Mouse (Mus musculus): ENCODE measurements around the gene Fbxo47.
"Not testable (repeated sequence)": the region's sequence is repeated elsewhere in the genome, so short reads cannot be mapped to it uniquely, and the experiment has no call there.

Fbxo47 gene

DNA sequence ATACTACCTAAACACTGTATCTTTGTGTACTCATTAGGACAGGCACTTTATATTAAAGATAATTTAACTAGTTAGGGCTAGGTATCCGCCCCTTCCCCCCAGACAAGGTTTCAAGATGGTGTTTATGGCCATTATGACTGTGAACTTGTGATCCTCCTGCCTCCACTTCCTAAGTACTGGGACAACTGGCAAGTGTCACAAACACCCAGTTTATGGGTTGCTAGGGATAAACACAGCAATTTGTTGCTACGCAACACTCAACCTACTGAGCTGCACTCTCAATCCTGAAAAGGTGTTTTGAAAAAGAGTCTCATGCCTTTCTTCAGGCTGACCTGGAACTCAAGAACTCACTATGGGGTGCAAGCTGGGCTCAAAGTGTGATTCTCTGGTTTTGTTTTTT lies 6.6 kb downstream of the Fbxo47 start:
- no peak for DNase-seq

GRCm38 (mm10) chr11:97874396-97874795 lies 9.6 kb downstream of the Fbxo47 start:
- DNase-seq: no peak

- DNase-seq: not testable (repeated sequence)
Measured at GRCm38 (mm10) chr11:97872378-97872777, 11.6 kb downstream of the Fbxo47 start.

- DNase-seq: no peak
Measured at GRCm38 (mm10) chr11:97867591-97867990, 16.4 kb downstream of the Fbxo47 start.

- DNase-seq: no peak
Measured at GRCm38 (mm10) chr11:97866091-97866888, 17.7 kb downstream of the Fbxo47 start.

GRCm38 (mm10) chr11:97865421-97865820 lies 18.5 kb downstream of the Fbxo47 start:
- no peak for DNase-seq

GRCm38 (mm10) chr11:97862148-97862547 lies 21.8 kb downstream of the Fbxo47 start:
- DNase-seq: no peak

DNA sequence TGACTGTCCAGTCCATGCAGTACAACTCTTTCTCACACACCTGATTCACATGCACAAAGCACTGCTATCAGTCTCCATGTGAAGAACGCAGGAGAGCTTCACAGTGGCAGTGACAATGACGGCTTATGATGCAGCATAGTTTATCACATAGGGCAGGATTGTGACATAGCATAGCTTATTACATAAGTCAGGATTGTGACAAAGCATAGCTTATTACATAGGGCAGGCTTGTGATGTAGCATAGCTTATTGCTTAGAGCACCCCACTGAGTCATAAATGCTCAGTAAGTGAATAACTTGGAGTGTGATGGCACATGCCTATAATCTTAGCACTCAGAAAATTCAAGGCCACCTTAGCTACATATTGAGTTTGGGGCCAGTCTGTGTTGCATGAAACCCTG lies 28.5 kb downstream of the Fbxo47 start:
- no peak for DNase-seq

- no peak for DNase-seq
Measured at GRCm38 (mm10) chr11:97851601-97852000, 32.4 kb downstream of the Fbxo47 start.

- DNase-seq: no peak
Measured at GRCm38 (mm10) chr11:97850367-97850766, 33.6 kb downstream of the Fbxo47 start.

DNA sequence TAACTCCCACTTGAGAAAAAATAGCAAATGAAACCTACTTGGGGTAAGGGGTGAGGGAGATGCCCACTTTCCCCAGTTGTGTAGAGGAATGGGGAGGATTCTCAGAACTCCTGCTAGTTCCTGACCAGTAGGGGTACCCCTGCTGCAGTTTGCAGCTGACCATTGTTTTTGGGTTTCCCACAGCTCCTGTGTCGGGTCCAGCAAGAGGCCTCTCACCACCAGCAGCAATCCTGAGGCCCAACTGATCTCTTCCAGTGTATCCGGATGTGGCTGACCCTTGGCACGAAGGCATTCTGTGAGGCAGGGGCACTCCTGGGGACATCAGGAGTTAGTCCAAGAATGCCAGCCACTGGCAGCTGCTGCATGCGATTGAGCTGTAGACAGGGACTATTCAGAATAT lies 42.0 kb downstream of the Fbxo47 start:
- DNase-seq: no peak

GRCm38 (mm10) chr11:97840991-97841661 lies 42.8 kb downstream of the Fbxo47 start:
- DNase-seq: peak; percentile 65 to 72

DNA sequence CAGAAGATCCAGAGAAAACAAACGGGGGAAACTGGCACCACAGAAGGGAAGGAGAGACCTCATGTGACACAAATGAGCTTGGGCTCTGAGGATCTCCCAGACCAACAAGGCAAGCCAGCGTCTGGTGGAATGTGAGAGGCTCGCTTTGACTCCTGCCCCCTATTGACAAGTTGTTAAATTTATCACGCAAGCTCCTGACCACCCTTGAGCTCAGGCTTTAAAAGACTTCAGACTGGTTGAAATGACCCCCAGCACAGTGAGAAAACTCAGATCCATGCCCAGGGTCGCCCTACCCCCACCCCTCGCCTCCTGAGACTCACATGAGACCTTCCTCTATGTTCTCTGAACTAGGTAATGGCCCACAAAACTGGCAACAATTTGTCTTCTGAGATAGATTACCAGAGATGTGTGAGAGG lies 43.4 kb downstream of the Fbxo47 start, which contains the start of gene B230217C12Rik:
Gene B230217C12Rik, plus strand, starts transcription at position 242 of the 416 bp plus-strand sequence.
- no peak for DNase-seq

DNA sequence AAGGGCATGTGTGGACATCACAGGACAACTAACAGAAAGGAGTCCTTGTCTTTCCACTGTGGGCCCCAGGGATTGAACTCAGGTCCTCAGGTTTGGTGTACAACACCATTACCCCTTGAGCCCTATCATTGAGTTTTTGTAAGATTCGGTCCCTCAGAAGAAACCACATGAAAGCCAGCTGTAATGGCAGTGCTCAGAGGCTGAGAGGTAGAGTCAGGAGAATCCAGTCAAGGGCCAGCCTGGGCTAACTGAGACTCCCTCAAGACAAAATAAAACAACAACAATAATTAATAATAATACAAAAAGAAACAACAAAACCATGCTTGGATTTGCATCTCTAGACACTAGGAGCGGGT lies 43.8 kb downstream of the Fbxo47 start:
- DNase-seq: no peak

GRCm38 (mm10) chr11:97839441-97840134 lies 44.4 kb downstream of the Fbxo47 start:
- no peak for DNase-seq

GRCm38 (mm10) chr11:97838779-97839440 lies 45.0 kb downstream of the Fbxo47 start:
- no peak for DNase-seq

- no peak for DNase-seq
Measured at GRCm38 (mm10) chr11:97837641-97838149, 46.3 kb downstream of the Fbxo47 start.

DNA sequence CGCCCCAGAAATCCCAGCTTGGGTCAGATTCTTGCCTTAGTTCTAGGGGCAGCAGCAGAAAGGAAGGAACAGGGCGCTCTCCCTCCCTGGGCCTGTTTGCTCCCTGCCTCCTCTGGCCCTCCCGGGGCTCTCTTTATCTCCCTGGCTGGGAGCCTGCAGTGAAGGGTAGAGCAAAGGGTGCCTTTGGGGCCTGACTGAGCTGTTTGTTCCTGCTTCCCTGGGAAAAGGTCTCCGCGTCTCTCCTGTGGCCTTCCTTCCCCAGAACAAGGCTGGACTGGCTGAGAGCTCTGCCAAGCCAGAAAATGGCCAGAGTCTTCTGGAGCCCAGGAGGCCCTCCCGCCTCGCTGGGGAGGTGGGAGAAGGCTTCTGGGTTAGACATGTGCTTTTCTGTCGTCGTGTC lies 46.9 kb downstream of the Fbxo47 start:
- not testable (repeated sequence) for DNase-seq

- peak; percentile 40 to 60 for DNase-seq
Measured at GRCm38 (mm10) chr11:97836541-97836940, 47.4 kb downstream of the Fbxo47 start.

GRCm38 (mm10) chr11:97833352-97833751 lies 50.6 kb downstream of the Fbxo47 start:
- DNase-seq: no peak

DNA sequence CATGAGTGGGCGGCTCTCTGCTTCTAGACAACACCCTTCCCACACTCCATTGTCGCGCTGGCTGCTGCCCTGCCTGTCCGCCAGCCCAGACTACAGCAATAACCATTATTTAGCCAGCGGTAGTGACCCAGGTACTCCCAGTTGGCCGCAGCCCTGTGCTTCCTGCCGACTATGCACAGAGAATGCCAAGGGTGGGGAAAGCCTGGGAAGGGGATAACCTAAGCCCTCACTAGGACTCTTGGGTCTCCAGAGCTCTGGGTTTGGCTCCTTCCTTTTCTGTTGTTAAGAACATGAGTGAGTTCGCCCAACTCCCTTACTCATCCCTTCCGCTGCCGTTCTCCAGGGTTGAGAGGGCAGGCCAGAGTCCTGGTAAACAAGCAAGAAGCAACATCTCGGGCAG lies 52.0 kb downstream of the Fbxo47 start:
- DNase-seq: no peak

DNA sequence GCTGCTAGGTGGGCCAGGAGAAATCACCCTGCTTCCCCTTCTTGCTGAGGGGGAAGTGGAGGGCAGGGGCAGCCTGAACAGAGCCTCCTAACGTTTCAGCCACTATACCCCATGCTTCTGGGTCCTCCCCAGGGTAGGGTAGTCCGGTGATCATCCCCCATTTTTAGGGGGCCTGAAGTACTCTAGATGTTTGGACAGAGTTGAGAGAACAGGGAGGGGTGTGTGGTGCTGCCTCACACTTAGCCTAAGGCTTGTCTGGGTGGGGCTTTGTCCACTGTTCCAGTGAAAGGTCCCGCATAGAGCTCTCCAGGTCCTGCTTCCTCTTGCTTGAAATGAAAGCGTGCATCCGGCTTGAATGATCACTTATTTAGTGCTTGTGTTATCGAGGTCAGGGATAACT lies 53.5 kb downstream of the Fbxo47 start:
- DNase-seq: no peak
